Mouse (Mus musculus) B cell, adult 2 months (primary cell): ENCODE results near the gene Eif2b4.

Source experiments
- DNase-seq, 2 experiments: peaks; one replicate each; pipeline ENCODE4 v3.0.0; 2022

Eif2b4 gene

GRCm38 (mm10) chr5:31199321-31199892, 6.2 kb upstream of the Eif2b4 start:
- DNase-seq = no peak

DNA sequence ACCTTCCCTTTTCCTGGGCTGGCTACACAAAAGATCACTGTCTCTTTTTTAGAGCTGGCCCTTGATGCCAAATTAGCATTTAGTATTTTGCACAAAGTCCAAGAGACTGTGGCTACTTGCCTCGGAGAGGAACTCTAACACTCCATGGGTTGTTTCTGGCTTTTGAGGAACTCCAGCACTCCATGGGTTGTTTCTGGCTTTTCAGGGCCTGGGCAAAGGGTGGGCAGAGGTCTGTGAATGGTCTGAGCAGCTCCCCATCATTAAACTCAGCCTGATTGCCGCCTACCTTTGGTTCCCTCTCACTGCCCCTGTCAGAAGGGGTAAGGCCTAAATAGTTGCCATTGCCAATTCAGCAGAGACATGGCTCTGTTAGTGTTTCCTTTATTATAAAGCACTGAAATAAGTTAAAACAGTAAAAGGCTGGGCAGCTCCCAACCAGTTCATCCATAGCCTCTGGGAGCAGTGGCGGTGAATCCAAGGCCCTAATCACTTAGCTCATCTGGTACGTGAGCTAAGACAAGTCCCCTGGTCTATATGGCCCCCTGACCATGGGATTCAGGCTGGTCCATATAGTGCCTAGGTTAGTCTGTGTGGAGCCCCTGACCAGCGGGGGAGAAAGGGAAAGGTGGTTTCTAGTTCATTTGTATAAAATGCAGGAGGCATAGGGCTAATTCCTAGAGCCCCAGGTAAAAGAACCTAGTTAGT, 5.5 kb upstream of the Eif2b4 start:
- DNase-seq = no peak

- DNase-seq = no peak
These were observed 4.9 kb upstream of the Eif2b4 start for GRCm38 (mm10) chr5:31198170-31198569.

DNA sequence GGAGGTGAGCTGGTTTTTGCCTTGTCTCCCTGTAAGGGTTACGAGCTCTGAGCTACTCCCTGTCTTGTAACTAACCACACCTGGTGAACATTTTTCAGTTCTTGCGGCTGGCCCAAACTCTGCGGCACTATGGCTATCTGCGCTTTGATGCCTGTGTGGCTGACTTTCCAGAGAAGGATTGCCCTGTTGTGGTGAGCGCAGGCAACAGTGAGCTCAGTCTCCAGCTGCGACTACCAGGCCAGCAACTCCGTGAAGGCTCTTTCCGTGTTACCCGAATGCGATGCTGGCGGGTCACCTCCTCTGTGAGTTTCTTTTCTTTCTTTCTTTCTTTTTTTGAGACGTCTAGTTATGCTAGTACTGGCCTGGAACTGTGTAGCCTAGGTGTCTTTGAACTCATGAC, 3.8 kb upstream of the Eif2b4 start:
- DNase-seq = no peak

DNA sequence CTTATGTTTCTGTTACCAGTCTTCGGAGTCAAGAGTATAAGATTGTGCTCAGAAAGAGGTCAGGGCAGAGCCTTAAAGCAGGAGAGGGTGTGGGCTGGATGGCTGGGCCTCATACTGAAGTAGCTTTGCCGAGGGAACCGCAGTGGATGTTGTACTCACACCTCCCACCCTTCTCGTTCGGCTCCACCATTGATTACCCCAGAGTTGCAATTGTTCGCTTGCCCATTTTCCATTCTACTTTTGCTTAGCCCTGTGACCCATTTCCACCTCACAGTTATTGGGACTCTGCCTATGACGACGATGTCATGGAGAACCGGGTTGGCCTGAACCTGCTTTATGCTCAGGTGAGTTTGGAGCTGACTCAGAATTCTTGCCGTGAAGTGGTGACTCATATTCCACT, 3.0 kb upstream of the Eif2b4 start:
- DNase-seq = no peak

GRCm38 (mm10) chr5:31195671-31196070, 2.4 kb upstream of the Eif2b4 start:
- no peak for DNase-seq

DNA sequence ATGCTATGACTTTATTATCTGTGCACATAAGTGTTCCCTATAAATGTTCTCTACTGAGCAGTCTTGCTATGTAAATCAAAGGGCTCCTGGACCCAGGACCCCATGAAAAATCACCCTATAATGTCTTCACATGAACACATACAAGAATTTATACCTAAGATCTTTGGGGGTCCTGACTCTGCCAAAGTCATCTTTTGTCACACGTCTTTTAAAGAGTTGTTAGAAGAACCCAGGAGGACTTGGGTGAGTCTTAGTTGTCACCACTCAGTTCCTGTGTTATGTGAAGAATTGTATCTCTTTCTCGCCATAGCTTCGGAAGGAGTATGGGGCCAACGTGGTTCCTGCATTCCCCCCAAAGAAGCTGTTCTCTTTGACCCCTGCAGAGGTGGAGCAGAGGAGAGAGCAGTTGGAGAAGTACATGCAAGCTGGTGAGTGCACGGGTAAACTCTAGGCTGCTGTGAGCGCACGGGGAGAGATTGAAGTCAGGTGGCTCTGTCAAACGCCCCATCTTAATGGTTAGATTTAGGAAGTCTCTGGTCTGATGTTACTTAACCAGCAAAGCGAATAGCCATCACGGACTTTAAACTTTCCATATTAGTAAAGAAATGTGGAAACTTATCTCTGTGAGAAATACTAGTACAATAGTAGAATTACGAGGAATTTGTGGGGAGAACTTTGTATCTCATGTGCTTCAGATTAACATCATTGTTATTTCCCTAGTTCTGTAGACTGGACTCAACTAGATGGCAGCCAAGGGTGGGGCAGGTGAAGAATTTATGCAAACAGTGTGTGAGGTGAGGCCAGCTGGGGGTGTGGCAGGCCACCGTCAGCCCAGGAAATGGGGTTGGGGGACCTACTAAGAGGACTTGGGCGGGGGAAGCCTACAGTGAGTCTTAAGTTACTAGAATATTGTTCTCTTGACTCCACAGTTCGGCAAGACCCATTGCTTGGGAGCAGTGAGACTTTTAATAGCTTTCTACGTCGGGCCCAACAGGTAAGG, 1.6 kb upstream of the Eif2b4 start:
- no peak for DNase-seq

- peak in 1 of 2 experiments; percentile 22 for DNase-seq
These were observed 526 bp upstream of the Eif2b4 start for GRCm38 (mm10) chr5:31193631-31194281.

GRCm38 (mm10) chr5:31192045-31192938, 938 bp downstream of the Eif2b4 start:
- no peak for DNase-seq

- no peak for DNase-seq
These were observed 3.0 kb downstream of the Eif2b4 start for GRCm38 (mm10) chr5:31190201-31190600.

GRCm38 (mm10) chr5:31188223-31188840, 4.9 kb downstream of the Eif2b4 start:
- peak; percentile 28 to 36 for DNase-seq

GRCm38 (mm10) chr5:31183678-31184077, 9.6 kb downstream of the Eif2b4 start:
- DNase-seq = no peak

DNA sequence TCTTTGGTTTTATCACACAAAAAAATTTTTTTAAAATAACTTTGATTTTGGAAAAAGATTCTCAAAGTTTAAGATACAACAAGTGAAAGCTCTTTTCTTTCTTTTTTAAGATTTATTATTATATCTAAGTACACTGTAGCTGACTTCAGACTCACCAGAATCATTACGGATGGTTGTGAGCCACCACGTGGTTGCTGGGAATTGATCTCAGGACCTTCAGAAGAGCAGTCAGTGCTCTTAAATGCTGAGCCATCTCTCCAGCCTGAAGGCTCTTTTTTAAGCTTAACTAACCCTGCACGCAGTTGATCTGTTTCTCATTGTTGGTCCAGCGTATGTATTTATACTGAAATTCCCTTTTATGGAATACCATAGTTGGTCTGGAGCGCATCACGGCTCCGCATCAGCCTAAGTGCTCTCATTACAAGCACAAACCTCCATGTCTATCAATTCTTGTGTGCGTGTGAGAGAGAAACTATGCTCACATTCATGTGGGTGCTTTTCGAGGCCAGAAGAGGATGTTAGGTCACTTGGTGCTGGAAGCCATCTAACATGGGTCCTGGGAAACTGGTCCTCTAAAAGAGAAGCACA, 12.0 kb downstream of the Eif2b4 start:
- no peak for DNase-seq

DNA sequence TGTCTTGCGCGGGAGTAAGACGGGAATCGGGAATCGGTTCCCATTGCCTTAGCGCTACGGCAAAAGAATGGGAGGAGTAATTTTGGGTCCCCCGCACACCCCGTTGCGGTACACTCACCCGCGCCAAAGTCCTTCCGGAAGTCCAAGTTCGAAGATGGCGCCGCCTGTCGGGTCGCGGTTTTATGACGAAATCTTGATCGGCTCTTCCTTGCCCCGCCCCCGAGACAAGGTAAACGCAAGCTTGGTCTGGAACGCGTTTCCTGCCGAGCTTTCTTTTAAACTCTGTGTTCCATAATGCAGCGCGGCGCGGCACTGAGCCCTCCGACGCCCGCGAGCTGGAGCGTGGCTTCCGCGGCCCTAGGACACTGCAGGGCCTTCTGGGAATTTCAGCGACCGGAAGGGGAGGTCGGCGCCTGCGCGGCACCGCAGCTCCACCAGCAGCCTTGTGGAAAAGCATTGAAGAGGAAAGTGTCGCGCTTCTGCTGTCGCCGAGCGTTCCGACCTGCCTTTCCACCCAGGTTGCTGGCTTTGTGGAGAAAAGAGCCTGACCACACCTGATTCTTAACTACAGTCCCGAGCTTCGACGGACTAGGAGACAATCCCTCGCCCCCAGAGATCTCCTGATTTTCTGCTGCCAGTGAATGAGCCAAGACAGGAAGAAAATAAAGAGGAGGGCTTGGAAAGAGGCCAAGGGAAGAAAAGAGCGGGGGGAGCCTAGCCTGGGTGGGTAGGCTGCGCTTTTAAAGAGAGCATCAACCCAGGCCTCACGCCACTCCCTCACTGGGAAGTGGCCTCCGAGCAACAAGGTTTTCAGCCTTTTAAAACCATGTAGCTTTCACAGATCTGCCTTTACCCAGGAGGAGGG, 13.2 kb downstream of the Eif2b4 start, which contains the start of the genes Gm29609 and Gtf3c2:
Gene Gm29609, minus strand, starts transcription at position 146 of the 865 bp plus-strand sequence.
Gene Gtf3c2, minus strand, starts transcription at position 379 of the 865 bp plus-strand sequence.
- peak; percentile 96 for DNase-seq

DNA sequence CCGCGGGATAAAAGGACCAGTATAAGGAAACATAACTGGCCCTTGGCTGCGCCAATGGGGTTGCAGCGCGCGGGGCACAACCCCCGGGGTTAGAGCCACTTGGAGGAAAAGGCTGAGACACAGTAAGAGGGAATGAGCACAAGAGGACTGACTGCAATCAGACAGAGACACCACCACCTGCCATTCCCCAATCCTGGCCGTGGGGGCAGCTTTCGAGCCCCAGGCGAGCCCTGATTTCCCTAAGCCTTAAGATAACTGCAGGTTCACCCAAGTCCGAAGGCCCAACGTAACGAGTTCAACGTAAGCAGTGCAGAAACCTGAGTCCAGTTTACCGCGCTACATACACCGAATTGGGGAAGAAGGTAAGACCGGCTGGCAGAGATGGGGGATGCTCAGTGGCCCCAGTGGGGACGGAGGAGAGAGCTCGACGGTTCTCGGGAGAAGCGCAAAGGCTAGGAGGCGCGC, 13.9 kb downstream of the Eif2b4 start:
- DNase-seq = no peak

GRCm38 (mm10) chr5:31168630-31169029, 24.6 kb downstream of the Eif2b4 start:
- no peak for DNase-seq

DNA sequence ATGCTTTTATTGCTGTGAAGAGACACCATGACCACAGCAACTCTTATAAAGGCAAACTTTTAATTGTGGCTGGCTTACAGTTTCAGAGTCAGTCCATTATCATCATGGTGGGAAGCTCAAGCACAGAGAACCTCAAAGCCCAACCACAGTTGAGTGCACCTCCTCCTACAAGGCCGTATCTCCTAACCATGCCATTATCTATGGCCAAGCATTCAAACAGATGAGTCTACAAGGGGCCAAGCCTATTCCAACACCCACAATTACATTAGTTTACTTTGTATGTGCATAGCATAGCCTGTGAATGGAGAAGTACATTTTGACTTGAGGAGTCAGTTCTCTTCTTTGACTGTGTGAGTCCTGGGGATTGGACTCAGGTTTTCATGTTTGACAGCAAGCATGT, 28.4 kb downstream of the Eif2b4 start:
- no peak for DNase-seq

GRCm38 (mm10) chr5:31162462-31162861, 30.8 kb downstream of the Eif2b4 start:
- DNase-seq = no peak

- DNase-seq = peak; percentile 71 to 75
These were observed 39.1 kb downstream of the Eif2b4 start, which contains the start of gene Mpv17 for GRCm38 (mm10) chr5:31154152-31154553. TSS of gene Mpv17 (minus strand) at chr5:31154251.
